Mouse (Mus musculus) left cerebral cortex, adult 2 months (tissue): Measurements from ENCODE around the gene Ppa1. TPM values are rescaled to one million over a fixed set of nuclear protein-coding genes. Genes with fewer than 3 reads are reported as not detected.
A peak's percentile ranks its signal among the peaks of the same experiment; 100 is the strongest.
"Not testable (repeated sequence)": the region's sequence is repeated elsewhere in the genome, so short reads cannot be mapped to it uniquely, and the experiment has no call there.

Experiments used
- DNase-seq, 2 experiments: peaks; one replicate each; pipeline ENCODE4 v3.0.0; 2021 to 2022; ENCODE audit warnings: low spot score in 2 of 2, mixed read lengths in 1 of 2; ENCODE audit errors: extremely low spot score in 1 of 2
- H3K27ac ChIP-seq: fragments of 200-600 bp; 2 replicates; pipeline ENCODE4 v1.8.1; 2022
- H3K4me3 ChIP-seq: fragments of 200-600 bp; 2 replicates; pipeline ENCODE4 v1.8.1; 2022
- CTCF ChIP-seq: fragments of 200-600 bp; IDR thresholded peaks from 2 replicates; pipeline ENCODE4 v1.8.1; 2022; ENCODE audit warnings: antibody characterized with exemption, mild to moderate bottlenecking, moderate library complexity
- intact Hi-C: fragments of 180-260 bp; cut with DNase I; formaldehyde crosslinking; loops from one replicate; pipeline ENCODE4 v1.15.1; 2025
- total RNA-seq, 2 experiments: library from RNA; stranded (reverse); gene quantifications; 2 replicates each; pipeline ENCODE4 v1.2.3; 2021

Gene Ppa1
- total RNA-seq, 2 experiments from 2014 or later = 100 to 115 TPM

DNA sequence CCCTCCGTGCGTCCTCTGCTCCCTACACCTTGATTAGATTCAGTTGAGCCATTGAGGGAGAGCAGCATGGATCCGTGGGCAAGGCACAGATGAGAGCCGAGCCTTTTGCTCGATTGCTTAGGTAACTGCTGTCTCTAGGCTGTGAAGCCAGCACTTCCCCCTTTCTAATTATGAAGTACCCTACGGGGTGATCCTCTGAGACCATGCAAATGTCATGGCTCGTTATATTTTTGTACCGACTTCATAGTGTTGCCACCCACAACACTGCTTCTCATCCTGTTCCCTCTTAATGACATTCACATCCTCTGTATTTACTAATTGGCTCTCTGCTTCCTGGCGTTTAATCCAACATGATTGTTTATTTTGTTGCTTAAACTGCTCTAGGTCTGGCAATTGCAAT is 26.7 kb upstream of the Ppa1 start:
- no peak overlapping the region for H3K27ac ChIP-seq
- no peak for DNase-seq
- no peak for TF ChIP-seq CTCF
- intact Hi-C loops = no loop called here
- H3K4me3 ChIP-seq = no peak overlapping the region

- DNase-seq, intact Hi-C loops, H3K27ac ChIP-seq, H3K4me3 ChIP-seq: not testable (repeated sequence)
Observed at GRCm38 (mm10) chr10:61623874-61624273, 24.5 kb upstream of the Ppa1 start.

GRCm38 (mm10) chr10:61624771-61625170 is 23.6 kb upstream of the Ppa1 start:
- intact Hi-C loops = no loop called here
- DNase-seq = no peak
- Histone ChIP-seq H3K27ac (no peak overlapping the region), H3K4me3 (peak overlapping the region; percentile 52; the same call in 1 of the 2 replicates)
- no peak for TF ChIP-seq CTCF

GRCm38 (mm10) chr10:61625381-61626257 is 22.7 kb upstream of the Ppa1 start:
- intact Hi-C loops = no loop called here
- DNase-seq = peak; percentile 31 to 35
- H3K27ac ChIP-seq = no peak overlapping the region
- peak overlapping the region; percentile 52 for H3K4me3 ChIP-seq
- TF ChIP-seq CTCF = no peak

DNA sequence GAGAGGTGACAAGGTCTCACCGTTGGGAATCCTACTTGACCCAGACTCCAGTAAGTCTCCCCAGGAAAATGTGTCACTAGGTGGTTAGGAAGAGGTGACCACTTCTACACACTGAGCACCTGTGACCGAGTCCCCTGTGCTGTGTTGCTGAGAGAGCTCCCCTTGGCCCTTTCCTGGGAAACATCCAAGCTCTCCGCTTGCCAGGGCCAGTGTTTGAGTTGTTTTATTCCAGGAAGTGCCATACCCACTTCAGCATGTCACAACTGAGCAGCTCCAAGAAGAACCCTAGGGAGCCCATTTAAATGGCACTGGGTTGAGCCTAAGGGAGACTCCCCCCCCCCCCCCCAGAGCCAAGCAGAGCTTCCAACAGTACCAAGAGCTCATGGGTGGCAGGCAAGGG is 21.8 kb upstream of the Ppa1 start:
- intact Hi-C loops = no loop called here
- Histone ChIP-seq H3K27ac (no peak overlapping the region), H3K4me3 (no peak overlapping the region)
- no peak for DNase-seq
- no peak for TF ChIP-seq CTCF

GRCm38 (mm10) chr10:61627195-61627937 is 21.0 kb upstream of the Ppa1 start:
- intact Hi-C loops = no loop called here
- H3K4me3 ChIP-seq = no peak overlapping the region
- H3K27ac ChIP-seq = no peak overlapping the region
- no peak for DNase-seq
- no peak for TF ChIP-seq CTCF

- no peak for DNase-seq
- TF ChIP-seq CTCF = no peak
Observed at GRCm38 (mm10) chr10:61627938-61628250, 20.5 kb upstream of the Ppa1 start.

DNA sequence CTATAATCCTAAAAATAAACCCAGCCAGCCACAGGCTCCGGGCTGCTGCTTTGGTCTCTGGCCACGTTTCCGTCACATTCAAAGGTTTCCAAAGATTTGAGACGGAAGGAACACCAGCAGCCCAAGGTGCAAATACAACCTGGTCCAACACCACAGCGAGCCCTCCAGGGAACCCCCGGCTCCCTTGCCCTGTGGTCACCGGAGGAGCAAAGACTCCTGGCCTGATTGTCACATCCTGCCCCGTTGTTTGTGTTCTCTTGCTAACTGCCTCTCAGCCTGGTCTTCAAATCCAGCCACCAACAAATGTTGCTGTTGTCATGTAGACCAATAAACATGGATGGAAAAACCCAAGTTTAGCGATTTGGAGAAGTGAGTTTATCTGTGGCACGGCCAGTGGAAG is 15.9 kb upstream of the Ppa1 start:
- intact Hi-C loops = no loop called here
- no peak overlapping the region for H3K4me3 ChIP-seq
- no peak overlapping the region for H3K27ac ChIP-seq
- no peak for DNase-seq
- TF ChIP-seq CTCF = no peak

More at GRCm38 (mm10) chr10:61627938-61628250, 20.5 kb upstream of the Ppa1 start:
- Histone ChIP-seq H3K4me3 (no peak overlapping the region), H3K27ac (no peak overlapping the region)
- intact Hi-C loops = no loop called here

- intact Hi-C loops = no loop called here
- Histone ChIP-seq H3K4me3 (no peak overlapping the region), H3K27ac (no peak overlapping the region)
- TF ChIP-seq CTCF = no peak
- no peak for DNase-seq
Observed at GRCm38 (mm10) chr10:61637055-61637454, 11.3 kb upstream of the Ppa1 start.

DNA sequence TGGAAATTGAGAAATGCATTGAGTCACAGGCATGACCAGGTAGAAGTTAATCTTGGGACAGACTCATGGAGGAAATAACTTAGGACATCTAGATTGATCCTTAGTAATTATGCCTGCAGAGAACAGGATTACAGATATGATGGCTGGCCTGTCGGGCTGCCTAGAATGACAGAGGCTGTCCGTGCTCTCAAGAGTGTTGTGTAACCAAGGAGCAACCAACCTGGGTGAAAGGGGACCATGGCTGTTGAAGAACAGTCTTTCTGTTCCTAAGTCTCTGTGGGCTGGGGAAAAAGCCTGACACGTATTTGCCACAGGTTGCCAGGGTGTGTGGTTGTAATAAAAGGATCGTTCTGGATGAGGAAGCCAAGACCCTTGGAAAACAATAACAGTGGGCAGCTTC is 8.0 kb upstream of the Ppa1 start:
- no peak for DNase-seq
- intact Hi-C loops = no loop called here
- TF ChIP-seq CTCF = no peak

DNA sequence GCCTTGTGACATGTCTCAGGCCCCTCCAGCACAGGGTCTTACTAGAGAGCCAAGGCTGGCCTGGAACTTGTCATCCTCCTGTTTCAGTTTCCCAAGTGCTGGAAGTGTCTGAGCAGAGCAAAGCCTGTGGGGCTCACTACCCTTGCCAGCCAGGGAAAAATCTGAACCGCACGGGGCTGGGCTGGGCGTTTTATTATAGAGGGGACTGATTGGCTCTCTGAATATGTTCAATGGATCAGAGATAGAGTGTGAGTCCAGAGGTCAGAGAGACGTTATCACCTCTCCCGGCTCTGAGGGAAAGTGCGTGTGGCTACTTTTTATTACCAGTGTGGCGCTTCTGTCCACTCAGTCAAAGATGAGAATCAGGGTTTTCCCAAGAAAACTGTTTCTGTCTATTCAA is 1.8 kb upstream of the Ppa1 start:
- H3K4me3 ChIP-seq = no peak overlapping the region
- no peak for TF ChIP-seq CTCF
- no peak for DNase-seq
- no peak overlapping the region for H3K27ac ChIP-seq
- intact Hi-C loops = loop anchor here (5.0 kb wide), 1 partner anchor 169 kb away; the partner anchor contains the start of gene Lrrc20

More for the DNA sequence above, 8.0 kb upstream of the Ppa1 start:
- no peak overlapping the region for H3K4me3 ChIP-seq
- no peak overlapping the region for H3K27ac ChIP-seq

DNA sequence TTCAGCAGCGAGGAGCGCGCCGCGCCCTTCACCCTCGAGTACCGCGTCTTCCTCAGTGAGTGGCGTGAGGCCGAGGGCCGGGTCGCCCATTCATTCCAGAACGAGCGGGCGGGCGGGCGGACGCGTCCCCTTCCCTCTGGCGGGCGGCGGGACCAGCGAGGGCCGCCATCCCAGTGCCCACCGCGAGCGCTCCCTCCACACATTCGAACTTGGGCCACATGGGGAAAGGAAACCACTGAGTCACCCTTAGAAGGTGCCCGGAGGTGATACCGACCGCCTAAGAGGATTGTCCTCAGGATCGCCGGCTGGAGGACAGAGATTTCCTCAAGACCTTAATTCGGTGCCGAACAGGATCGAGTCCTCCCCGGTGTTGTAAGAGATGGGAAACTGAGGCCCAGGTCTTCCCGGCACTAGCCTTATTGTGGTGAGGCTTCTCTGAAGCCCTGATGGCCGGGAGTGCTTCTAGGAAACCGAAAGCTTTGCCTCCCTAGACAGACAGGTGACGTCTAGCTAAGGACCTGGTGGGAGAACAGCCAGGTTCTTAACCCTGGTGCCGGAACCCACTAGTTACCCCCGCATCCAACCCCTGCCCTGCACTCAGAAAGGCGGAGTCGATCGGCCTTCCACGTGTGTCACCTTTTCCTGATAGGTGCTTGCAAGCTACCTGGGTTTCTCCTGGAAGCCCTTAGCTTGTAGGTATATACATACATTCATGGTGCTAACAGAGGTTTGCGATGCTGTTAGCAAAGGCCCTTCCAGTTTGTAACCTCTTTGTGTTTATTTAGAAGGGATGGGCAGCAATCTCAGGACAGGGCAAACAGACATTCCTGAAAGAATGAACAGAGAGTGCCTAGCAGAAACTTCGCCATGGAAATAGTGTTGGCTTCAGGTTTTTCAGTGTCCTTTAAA is 639 bp downstream of the Ppa1 start:
- intact Hi-C loops = loop anchor here (5.0 kb wide), 1 partner anchor 172 kb away; the partner anchor contains the start of gene Lrrc20
- no peak for DNase-seq
- Histone ChIP-seq H3K4me3 (peak overlapping the region; percentile 74), H3K27ac (peak overlapping the region; percentile 76)
- no peak; the same call in 1 of the 2 replicates for TF ChIP-seq CTCF
